Mouse (Mus musculus) spleen, adult 2 months (tissue): ENCODE data around the gene Sorcs1.

Experiments used
- CTCF ChIP-seq: fragments of 200-500 bp; IDR thresholded peaks from 2 replicates; pipeline ENCODE4 v1.5.1; 2011; ENCODE audit warnings: mild to moderate bottlenecking, inconsistent platforms; ENCODE audit not compliant: insufficient read depth, insufficient read length, insufficient replicate concordance; ENCODE audit errors: extremely low read depth
- POLR2A ChIP-seq: fragments of 200-500 bp; IDR thresholded peaks from 2 replicates; pipeline ENCODE4 v1.6.1; 2011; ENCODE audit warnings: low read depth, low read length, inconsistent platforms

DNA sequence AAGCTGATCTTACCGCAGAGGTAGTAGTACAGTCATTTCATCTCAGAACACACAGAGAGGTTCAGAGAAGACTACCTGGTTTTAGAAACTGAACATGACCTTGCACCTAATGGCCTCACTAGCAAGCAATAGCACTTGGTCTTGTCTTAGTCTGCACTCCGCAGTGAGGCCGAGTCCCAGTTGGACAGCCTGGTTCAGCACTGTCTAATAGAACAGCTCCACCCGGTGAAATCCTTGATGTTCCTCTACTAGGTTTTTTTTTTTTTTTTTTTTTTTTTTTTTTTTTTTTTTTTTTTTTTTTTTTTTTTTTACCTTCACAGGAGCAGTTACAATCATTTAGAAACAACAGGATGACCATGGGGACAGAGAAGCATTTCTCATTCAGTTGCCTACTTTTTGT lies 19.3 kb downstream of the Sorcs1 start:
- TF ChIP-seq CTCF (no peak), POLR2A (no peak)
